Mouse (Mus musculus) spleen, adult 2 months (tissue): Measurements from ENCODE around the gene Snx30. TPM values are rescaled to one million over a fixed set of nuclear protein-coding genes. Genes with fewer than 3 reads are reported as not detected.

Experiments used
- DNase-seq, 2 experiments: peaks; one replicate each; pipeline versions ENCODE4 v3.0.0 to v3.0.0-alpha.2; 2012 to 2021; ENCODE audit warnings: low spot score in 2 of 2, low read depth in 1 of 2
- H3K27ac ChIP-seq: fragments of 200-500 bp; 2 replicates; pipeline ENCODE4 v1.5.1; 2012; ENCODE audit warnings: low read length, inconsistent platforms; ENCODE audit not compliant: insufficient read depth
- H3K27me3 ChIP-seq: fragments of 200-500 bp; 2 replicates; pipeline ENCODE4 v1.6.1; 2012; ENCODE audit warnings: mild to moderate bottlenecking, moderate library complexity, low read length, inconsistent platforms; ENCODE audit not compliant: control insufficient read depth, insufficient read depth
- H3K36me3 ChIP-seq: fragments of 200-500 bp; 2 replicates; pipeline ENCODE4 v1.6.1; 2012; ENCODE audit warnings: mild to moderate bottlenecking, low read length, inconsistent platforms; ENCODE audit not compliant: control insufficient read depth, insufficient read depth
- H3K4me1 ChIP-seq: fragments of 200-500 bp; 2 replicates; pipeline ENCODE4 v1.6.1; 2011; ENCODE audit warnings: inconsistent platforms; ENCODE audit not compliant: control insufficient read depth, insufficient read depth, insufficient read length
- H3K4me3 ChIP-seq: fragments of 200-500 bp; 2 replicates; pipeline ENCODE4 v1.5.1; 2011; ENCODE audit warnings: mild to moderate bottlenecking, inconsistent platforms; ENCODE audit not compliant: insufficient read depth, insufficient read length; ENCODE audit errors: extremely low read depth
- CTCF ChIP-seq: fragments of 200-500 bp; IDR thresholded peaks from 2 replicates; pipeline ENCODE4 v1.5.1; 2011; ENCODE audit warnings: mild to moderate bottlenecking, inconsistent platforms; ENCODE audit not compliant: insufficient read depth, insufficient read length, insufficient replicate concordance; ENCODE audit errors: extremely low read depth
- POLR2A ChIP-seq: fragments of 200-500 bp; IDR thresholded peaks from 2 replicates; pipeline ENCODE4 v1.6.1; 2011; ENCODE audit warnings: low read depth, low read length, inconsistent platforms
- WGBS: fragments of 180-500 bp; shearing (Covaris S2); methylation state at CpG from one replicate; pipeline ENCODE4 v1.1.7; 2018; 5-methylcytosine and 5-hydroxymethylcytosine counted together
- polyA plus RNA-seq: library from polyadenylated mRNA; depleted of rRNA; stranded (reverse); fragments of >200 nt; gene quantifications from 2 replicates; pipeline ENCODE4 v1.2.3, GENCODE M21; 2012

The Snx30 gene
- polyA plus RNA-seq, 1 experiment, result 8.8 TPM

DNA sequence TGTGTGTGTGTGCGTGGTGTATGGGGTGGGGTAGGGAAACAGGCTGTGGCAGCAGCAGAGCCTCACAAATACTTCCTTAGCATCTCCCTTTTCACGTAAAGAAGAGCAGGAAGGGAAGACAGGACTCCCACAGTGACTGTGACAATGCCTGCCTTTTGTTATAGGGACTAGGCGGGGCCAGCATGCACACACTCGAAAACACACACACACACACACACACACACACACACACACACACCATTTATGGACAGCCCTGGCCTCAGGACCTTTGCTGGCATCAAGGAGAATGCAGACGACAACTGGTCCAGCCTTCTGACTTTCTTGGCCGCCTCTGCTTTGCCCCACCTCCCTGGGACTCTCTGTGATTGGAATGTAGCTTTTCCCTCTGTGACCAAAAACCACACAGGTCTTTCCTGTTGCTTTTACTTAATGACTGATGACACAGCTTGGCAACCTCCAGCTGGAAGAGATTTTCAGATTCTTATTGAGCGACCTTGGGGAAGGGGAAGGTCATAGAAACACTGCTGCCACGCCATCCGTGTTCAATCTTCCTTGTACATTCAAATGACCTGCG is 102.1 kb downstream of the Snx30 start:
- Histone ChIP-seq H3K27me3 (no peaks in the 10 kb centered on the region), H3K4me1 (no peaks in the 10 kb centered on the region), H3K27ac (no peak overlapping the region), H3K36me3 (peaks cover 2% of the 10 kb centered on the region), H3K4me3 (no peak overlapping the region)
- WGBS, result 65% methylated on average over 10 of the region's 10 CpGs
- TF ChIP-seq POLR2A (no peak), CTCF (no peak)
- no peak for DNase-seq

DNA sequence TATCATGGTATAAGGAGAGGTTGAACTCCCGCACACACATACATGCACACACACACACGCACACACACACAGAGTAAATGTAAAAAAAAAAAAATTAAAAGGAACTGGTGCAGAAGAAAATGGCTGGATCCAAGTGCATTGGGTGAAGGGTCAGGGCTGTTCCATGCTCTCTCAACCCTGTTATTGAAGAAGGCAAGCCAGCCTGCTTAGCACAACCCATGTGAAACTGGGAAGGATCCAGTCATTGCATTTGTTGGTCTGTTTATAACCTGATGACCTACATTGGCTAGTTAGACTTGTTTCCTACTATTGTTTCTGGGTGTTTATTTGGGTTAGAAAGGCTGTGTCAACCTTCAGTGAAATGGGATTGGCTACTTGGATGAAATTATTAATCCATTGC is 103.1 kb downstream of the Snx30 start:
- H3K27ac ChIP-seq, result no peak overlapping the region
- no peaks in the 10 kb centered on the region for H3K4me1 ChIP-seq
- H3K36me3 ChIP-seq, result peaks cover under 1% of the 10 kb centered on the region
- WGBS, result 96% methylated on average over 2 of the region's 2 CpGs
- H3K4me3 ChIP-seq, result no peak overlapping the region
- TF ChIP-seq POLR2A (no peak), CTCF (no peak)
- no peak for DNase-seq
- no peaks in the 10 kb centered on the region for H3K27me3 ChIP-seq

DNA sequence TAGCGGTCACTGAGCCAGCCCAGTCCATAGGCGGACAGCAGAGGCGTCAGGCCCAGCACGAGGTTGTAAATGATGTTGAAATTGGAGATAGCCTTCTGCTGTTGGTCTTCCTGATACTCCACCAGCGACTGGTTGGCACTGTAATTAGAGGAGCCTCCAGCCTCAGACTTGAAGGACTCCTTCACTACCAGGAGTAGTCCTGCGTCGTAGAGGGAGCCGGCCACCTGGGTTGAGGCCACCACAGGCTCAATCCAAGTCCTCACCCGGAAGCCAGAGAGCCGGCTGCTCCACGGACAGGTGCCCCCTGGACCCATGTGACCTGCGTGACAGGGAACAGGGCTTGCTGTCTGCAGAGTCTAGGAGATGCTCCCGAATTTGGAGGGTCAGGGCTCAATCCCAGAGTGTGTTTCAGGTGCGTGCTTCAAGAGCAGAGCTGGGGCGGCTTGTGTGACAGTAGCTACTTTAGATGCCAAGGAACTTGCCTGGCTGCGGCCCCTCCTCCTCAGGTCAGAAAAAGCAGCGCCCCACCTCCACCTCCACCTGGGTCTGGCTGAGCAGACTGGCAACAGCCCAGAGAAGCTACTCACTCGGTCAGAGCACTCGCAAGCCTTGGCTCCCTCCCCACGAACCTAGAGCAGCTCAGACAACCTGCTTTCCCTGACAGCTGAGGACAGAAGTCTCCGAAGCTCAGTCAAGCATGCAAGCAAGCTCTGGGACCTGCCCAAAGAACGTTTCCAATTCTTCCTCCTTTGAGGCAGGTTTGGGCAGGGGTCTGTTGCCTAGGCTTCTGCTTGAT is 109.2 kb downstream of the Snx30 start, which contains the start of gene Slc46a2:
Slc46a2 (minus strand) TSS at position 449 of the 796 bp plus-strand sequence.
- Histone ChIP-seq H3K36me3 (no peaks in the 10 kb centered on the region), H3K27ac (no peak within 1 kb of the TSS), H3K27me3 (no peaks in the 10 kb centered on the region), H3K4me3 (no peak within 1 kb of the TSS), H3K4me1 (no peaks in the 10 kb centered on the region)
- TF ChIP-seq POLR2A (no peak), CTCF (no peak)
- no peak for DNase-seq
- 41% methylated on average over 22 of the region's 22 CpGs for WGBS

GRCm38 (mm10) chr4:59917966-59918365 is 112.3 kb downstream of the Snx30 start:
- Histone ChIP-seq H3K36me3 (no peaks in the 10 kb centered on the region), H3K27me3 (no peaks in the 10 kb centered on the region), H3K27ac (no peak overlapping the region), H3K4me1 (no peaks in the 10 kb centered on the region), H3K4me3 (no peak overlapping the region)
- DNase-seq, result no peak
- 96% methylated on average over 3 of the region's 3 CpGs for WGBS
- TF ChIP-seq POLR2A (no peak), CTCF (no peak)

- WGBS, result 49% methylated on average over 9 of the region's 9 CpGs
- H3K4me3 ChIP-seq, result no peak overlapping the region
- TF ChIP-seq CTCF, result no peak
- TF ChIP-seq POLR2A, result no peak
- no peaks in the 10 kb centered on the region for H3K27me3 ChIP-seq
- H3K27ac ChIP-seq, result no peak overlapping the region
- H3K4me1 ChIP-seq, result peaks cover 8% of the 10 kb centered on the region
- no peaks in the 10 kb centered on the region for H3K36me3 ChIP-seq
- DNase-seq, result peak; percentile 34 to 40
Measured at GRCm38 (mm10) chr4:59925082-59925481, 119.4 kb downstream of the Snx30 start.

- Histone ChIP-seq H3K36me3 (no peaks in the 10 kb centered on the region), H3K4me3 (no peak overlapping the region), H3K4me1 (peaks cover 8% of the 10 kb centered on the region), H3K27me3 (no peaks in the 10 kb centered on the region), H3K27ac (no peak overlapping the region)
- no peak for TF ChIP-seq CTCF
- TF ChIP-seq POLR2A, result no peak
- DNase-seq, result no peak
- 90% methylated on average over 3 of the region's 3 CpGs for WGBS
Measured at GRCm38 (mm10) chr4:59927666-59928065, 122.0 kb downstream of the Snx30 start.

DNA sequence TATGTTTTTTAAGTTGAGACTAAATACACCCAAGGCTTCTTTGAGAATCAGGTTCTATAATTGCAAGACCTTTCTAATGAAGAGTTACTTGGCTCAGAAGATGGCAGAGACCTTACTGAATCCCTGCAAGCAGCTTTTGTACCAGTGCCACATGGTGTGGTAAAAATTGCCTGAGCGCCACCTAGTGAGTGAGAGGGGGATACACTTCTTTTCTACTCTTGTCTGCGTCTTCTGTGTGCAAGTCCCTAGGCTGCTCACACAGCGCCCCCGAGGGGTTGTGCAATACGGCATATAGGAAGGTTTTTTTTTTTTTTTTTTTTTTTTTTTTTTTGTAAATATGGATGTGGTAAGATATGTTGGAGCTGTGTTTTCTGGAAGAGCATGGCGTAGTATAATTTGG is 122.7 kb downstream of the Snx30 start:
- peak; percentile 76 to 78 for DNase-seq
- 5% methylated on average over 6 of the region's 6 CpGs for WGBS
- Histone ChIP-seq H3K27ac (no peak overlapping the region), H3K4me1 (peaks cover 8% of the 10 kb centered on the region), H3K27me3 (no peaks in the 10 kb centered on the region), H3K4me3 (no peak overlapping the region), H3K36me3 (no peaks in the 10 kb centered on the region)
- TF ChIP-seq POLR2A (no peak), CTCF (peak; percentile 67; the same call in 1 of the 2 replicates)
